Mouse (Mus musculus): Measurements from ENCODE around the gene Adgrg1. TPM values are rescaled to one million over a fixed set of nuclear protein-coding genes. Genes with fewer than 3 reads are reported as not detected.

Adgrg1 gene
- polyA plus RNA-seq (2015; fragmentation: Nextera tagmentation; extraction: Ambion mirVana), result 160 and 168 TPM in 2 replicates

DNA sequence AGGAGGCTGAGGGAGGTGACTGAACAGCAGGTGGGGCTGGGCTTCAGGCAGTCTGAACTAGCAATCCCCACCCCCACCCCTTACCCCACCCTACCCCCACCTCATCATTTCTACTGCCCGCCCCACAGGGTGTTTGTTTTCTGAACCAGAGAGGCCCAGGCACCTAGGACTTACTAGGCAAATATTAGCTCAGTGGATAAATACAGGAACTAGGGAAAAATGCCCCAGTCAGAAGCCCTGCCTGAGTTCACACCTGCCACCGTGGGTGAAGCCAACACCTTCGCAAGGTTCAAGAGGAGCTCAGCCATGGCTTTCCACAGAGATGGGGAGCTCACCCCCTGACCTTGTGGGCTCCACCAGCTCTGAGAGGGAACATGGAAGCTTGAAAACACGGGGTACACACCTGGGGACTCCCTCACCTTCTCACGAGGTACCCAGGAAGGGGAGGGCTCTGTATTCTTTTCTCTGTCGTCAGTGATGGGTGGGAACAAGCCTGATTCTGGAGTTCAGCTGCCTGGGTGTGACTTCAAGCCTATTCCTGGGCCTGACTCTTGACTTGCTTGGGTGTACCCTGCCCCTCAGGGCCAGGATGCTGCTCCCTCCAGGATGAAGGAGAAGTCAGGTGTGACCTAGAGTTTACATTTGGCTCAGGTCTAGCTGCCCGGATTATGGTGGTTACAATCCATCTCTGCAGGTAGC lies at the start of gene Adgrg1:
Gene Adgrg1 (plus strand): TSS at position 285 of the 699 bp plus-strand sequence.
- no peak within 1 kb of the TSS for H3K27ac ChIP-seq (replicated peaks)
- no peak for ATAC-seq (ENCODE audit: low read depth)
- H3K9me3 ChIP-seq, result no peaks in the 10 kb centered on the region
- H3K9ac ChIP-seq, result no peak within 1 kb of the TSS
- 56% methylated on average over 7 of the region's 7 CpGs for WGBS
- H3K27me3 ChIP-seq, result no peaks in the 10 kb centered on the region; the same call in 1 of the 2 replicates
- H3K4me1 ChIP-seq (replicated peaks), result peaks cover 27% of the 10 kb centered on the region
- H3K36me3 ChIP-seq, result no peaks in the 10 kb centered on the region
- no peak within 1 kb of the TSS for H3K4me2 ChIP-seq
- H3K4me3 ChIP-seq, result no peak within 1 kb of the TSS

DNA sequence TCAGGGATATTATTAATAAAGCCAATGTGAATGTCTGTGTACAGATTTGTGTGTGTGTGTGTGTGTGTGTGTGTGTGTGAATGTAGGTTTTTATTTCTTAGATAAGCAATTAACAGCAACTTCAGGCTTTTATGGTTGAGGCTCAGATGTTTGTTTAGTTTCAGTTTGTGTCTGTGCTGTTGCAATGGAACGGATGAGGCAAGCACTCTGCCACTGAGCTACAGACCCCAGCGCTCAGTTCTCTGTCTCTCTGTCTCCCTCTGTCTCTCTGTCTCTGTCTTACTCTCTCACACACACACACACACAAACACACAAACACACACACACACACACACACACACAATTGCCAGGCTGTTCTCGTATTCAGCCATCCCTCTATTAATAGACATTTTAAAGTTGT lies 46.3 kb upstream of the Adgrg1 start:
- no peaks in the 10 kb centered on the region for H3K9me3 ChIP-seq
- H3K27ac ChIP-seq (replicated peaks), result no peak overlapping the region
- no peak for ATAC-seq (ENCODE audit: low read depth)
- no peak overlapping the region for H3K4me2 ChIP-seq
- no peaks in the 10 kb centered on the region for H3K27me3 ChIP-seq
- no peak overlapping the region for H3K4me3 ChIP-seq
- no peaks in the 10 kb centered on the region for H3K4me1 ChIP-seq (replicated peaks)
- WGBS, result 80% methylated on average over 3 of the region's 3 CpGs
- H3K36me3 ChIP-seq, result no peaks in the 10 kb centered on the region
- H3K9ac ChIP-seq, result no peak overlapping the region

GRCm38 (mm10) chr8:94933918-94934317 lies 40.6 kb upstream of the Adgrg1 start:
- H3K4me1 ChIP-seq (replicated peaks), result no peaks in the 10 kb centered on the region
- no peak for ATAC-seq (ENCODE audit: low read depth)
- H3K27me3 ChIP-seq, result 0 out of 2 replicates have a peak, but pooled peaks cover 4% of the 10 kb centered on the region
- no peak overlapping the region for H3K4me3 ChIP-seq
- no peaks in the 10 kb centered on the region for H3K9me3 ChIP-seq
- 69% methylated on average over 5 of the region's 5 CpGs for WGBS
- no peak overlapping the region for H3K27ac ChIP-seq (replicated peaks)
- no peaks in the 10 kb centered on the region for H3K36me3 ChIP-seq
- H3K4me2 ChIP-seq, result no peak overlapping the region
- H3K9ac ChIP-seq, result no peak overlapping the region

DNA sequence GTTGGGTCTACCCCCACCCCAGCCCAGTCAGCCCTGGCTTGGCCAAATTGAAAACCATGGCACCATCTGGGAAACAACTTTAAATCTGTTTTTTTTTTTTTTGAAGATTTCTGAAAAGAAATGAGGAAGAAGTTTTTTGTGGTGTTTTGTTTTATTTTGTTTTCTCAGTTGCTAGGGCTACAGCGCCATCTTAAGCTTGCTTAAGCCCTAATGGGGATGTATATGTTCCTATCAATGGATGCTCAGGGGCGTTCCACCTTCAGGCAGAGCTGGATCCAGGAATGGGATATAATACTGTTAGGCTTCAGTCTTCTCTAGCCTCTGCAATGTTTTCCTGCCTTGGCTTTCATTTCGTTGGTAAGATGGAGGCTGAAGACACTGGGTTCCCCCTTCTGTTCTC lies 39.4 kb upstream of the Adgrg1 start:
- H3K4me2 ChIP-seq, result no peak overlapping the region
- H3K9me3 ChIP-seq, result no peaks in the 10 kb centered on the region
- H3K9ac ChIP-seq, result no peak overlapping the region
- no peak for ATAC-seq (ENCODE audit: low read depth)
- no peak overlapping the region for H3K4me3 ChIP-seq
- 80% methylated on average over 3 of the region's 3 CpGs for WGBS
- H3K27ac ChIP-seq (replicated peaks), result no peak overlapping the region
- H3K36me3 ChIP-seq, result no peaks in the 10 kb centered on the region
- no peaks in the 10 kb centered on the region for H3K4me1 ChIP-seq (replicated peaks)
- H3K27me3 ChIP-seq, result 0 out of 2 replicates have a peak, but pooled peaks cover 4% of the 10 kb centered on the region

DNA sequence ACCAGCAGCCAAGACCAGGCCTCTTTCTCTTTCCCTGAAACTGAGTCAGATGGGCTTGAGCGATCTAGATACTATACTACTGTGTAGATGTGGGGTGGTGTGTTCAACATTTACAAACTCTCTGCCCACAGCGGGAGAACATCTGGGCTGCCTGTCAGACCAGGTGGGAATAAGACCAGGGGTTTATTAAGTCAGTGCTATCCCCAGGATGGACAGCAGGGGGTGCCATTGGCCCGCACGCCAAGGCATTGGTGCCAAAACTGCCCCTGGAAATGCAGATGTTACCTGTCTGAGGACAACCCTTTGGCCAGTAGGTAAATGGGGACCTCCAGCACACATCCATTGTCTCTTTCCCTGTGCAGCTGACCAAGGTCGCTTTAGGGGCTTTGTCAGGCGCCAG lies 32.0 kb upstream of the Adgrg1 start:
- WGBS, result 14% methylated on average over 6 of the region's 6 CpGs
- ATAC-seq (ENCODE audit: low read depth), result peak; percentile 45; the same call in 1 of the 2 replicates

GRCm38 (mm10) chr8:94945185-94945584 lies 29.4 kb upstream of the Adgrg1 start:
- Histone ChIP-seq H3K27me3 (0 out of 2 replicates have a peak, but pooled peaks cover 12% of the 10 kb centered on the region), H3K9ac (no peak overlapping the region), H3K27ac (replicated peaks) (no peak overlapping the region), H3K9me3 (no peaks in the 10 kb centered on the region), H3K36me3 (no peaks in the 10 kb centered on the region), H3K4me1 (replicated peaks) (peaks cover 13% of the 10 kb centered on the region), H3K4me2 (no peak overlapping the region), H3K4me3 (no peak overlapping the region)
- WGBS, result 61% methylated on average over 6 of the region's 6 CpGs
- ATAC-seq (ENCODE audit: low read depth), result no peak

More for the DNA sequence above, 32.0 kb upstream of the Adgrg1 start:
- Histone ChIP-seq H3K27me3 (0 out of 2 replicates have a peak, but pooled peaks cover 12% of the 10 kb centered on the region), H3K4me2 (no peak overlapping the region), H3K4me3 (no peak overlapping the region), H3K4me1 (replicated peaks) (peaks cover 12% of the 10 kb centered on the region), H3K9me3 (no peaks in the 10 kb centered on the region), H3K36me3 (no peaks in the 10 kb centered on the region), H3K27ac (replicated peaks) (no peak overlapping the region), H3K9ac (no peak overlapping the region)

DNA sequence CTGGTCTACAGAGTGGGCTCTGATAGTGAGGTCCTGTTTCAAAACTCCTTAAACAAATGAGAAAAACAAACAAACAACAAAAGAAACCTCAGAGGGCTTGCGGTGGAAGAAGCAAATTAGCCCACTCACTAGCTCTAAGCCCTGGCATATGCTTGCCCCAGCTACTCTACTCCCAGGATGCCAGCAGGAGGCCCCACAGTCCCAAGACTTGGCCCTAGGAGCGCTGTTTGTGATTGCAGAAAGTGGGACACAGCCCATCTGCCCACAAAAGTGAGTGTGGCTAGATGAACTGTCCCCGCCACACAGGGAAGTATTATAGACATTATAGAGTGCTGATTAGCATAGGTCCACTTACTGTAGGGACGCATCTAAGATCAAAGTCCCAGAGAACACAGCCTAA lies 26.1 kb upstream of the Adgrg1 start:
- H3K4me1 ChIP-seq (replicated peaks), result peaks cover 18% of the 10 kb centered on the region
- ATAC-seq (ENCODE audit: low read depth), result no peak
- H3K9ac ChIP-seq, result no peak overlapping the region
- no peak overlapping the region for H3K27ac ChIP-seq (replicated peaks)
- no peaks in the 10 kb centered on the region for H3K36me3 ChIP-seq
- WGBS, result 82% methylated on average over 4 of the region's 4 CpGs
- H3K27me3 ChIP-seq, result no peaks in the 10 kb centered on the region
- H3K4me2 ChIP-seq, result no peak overlapping the region
- H3K4me3 ChIP-seq, result no peak overlapping the region
- H3K9me3 ChIP-seq, result no peaks in the 10 kb centered on the region

- no peaks in the 10 kb centered on the region for H3K9me3 ChIP-seq
- H3K27me3 ChIP-seq, result no peaks in the 10 kb centered on the region
- H3K36me3 ChIP-seq, result no peaks in the 10 kb centered on the region
- H3K27ac ChIP-seq (replicated peaks), result no peak overlapping the region
- no peak overlapping the region for H3K4me3 ChIP-seq
- 88% methylated on average over 4 of the region's 4 CpGs for WGBS
- ATAC-seq (ENCODE audit: low read depth), result no peak
- peaks cover 23% of the 10 kb centered on the region for H3K4me1 ChIP-seq (replicated peaks)
- H3K9ac ChIP-seq, result no peak overlapping the region
- no peak overlapping the region for H3K4me2 ChIP-seq
These were observed 25.5 kb upstream of the Adgrg1 start for GRCm38 (mm10) chr8:94949010-94949409.

DNA sequence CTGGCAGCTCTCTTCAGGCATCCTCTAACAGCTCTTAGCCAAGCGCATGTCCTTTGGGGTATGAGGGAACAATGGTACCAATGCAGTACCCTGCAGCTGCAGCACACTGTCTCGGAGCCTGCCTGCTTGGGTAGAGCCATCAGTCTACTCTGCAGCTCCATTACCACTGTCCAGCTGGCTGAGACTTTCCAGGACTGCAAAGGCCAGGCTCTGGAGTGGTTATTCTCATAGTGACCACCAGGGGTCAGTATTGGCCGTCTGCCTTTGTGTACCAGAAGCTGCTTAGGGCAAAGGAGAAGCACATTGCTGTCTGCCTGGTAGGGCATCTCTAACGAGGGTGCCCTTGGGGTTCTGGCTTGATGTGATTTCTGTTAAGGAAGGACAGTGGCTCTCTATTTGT lies 24.5 kb upstream of the Adgrg1 start:
- WGBS, result 12% methylated on average over 4 of the region's 4 CpGs
- Histone ChIP-seq H3K36me3 (no peaks in the 10 kb centered on the region), H3K27me3 (no peaks in the 10 kb centered on the region), H3K9me3 (no peaks in the 10 kb centered on the region), H3K4me3 (no peak overlapping the region), H3K9ac (no peak overlapping the region), H3K4me2 (no peak overlapping the region), H3K27ac (replicated peaks) (peak overlapping the region; percentile 10; the same call in 1 of the 2 replicates), H3K4me1 (replicated peaks) (peaks cover 34% of the 10 kb centered on the region)
- peak; percentile 83 for ATAC-seq (ENCODE audit: low read depth)

DNA sequence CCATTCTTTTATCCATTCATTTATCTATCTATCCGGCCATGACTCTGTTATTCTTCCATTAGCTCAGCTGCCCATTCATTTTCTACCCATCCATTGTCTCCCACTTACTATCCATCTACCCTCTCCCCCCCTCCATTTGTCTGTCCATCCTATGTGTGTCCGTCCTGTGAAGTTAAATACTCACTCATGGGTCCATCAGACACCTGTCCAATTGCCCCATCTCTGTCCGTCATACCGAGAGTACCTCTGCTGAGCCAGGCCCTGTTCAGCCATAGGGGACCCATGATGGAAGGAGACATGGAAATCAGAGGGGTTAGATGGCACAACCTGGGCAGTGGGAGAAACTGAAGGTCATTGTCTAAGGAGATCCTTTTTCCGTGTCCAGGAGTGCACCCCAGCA lies 24.1 kb upstream of the Adgrg1 start:
- H3K4me1 ChIP-seq (replicated peaks), result peaks cover 34% of the 10 kb centered on the region
- no peak overlapping the region for H3K4me2 ChIP-seq
- H3K27ac ChIP-seq (replicated peaks), result no peak overlapping the region
- H3K9me3 ChIP-seq, result no peaks in the 10 kb centered on the region
- ATAC-seq (ENCODE audit: low read depth), result peak; percentile 45; the same call in 1 of the 2 replicates
- H3K4me3 ChIP-seq, result no peak overlapping the region
- H3K9ac ChIP-seq, result no peak overlapping the region
- no peaks in the 10 kb centered on the region for H3K27me3 ChIP-seq
- 71% methylated on average over 5 of the region's 5 CpGs for WGBS
- H3K36me3 ChIP-seq, result no peaks in the 10 kb centered on the region

DNA sequence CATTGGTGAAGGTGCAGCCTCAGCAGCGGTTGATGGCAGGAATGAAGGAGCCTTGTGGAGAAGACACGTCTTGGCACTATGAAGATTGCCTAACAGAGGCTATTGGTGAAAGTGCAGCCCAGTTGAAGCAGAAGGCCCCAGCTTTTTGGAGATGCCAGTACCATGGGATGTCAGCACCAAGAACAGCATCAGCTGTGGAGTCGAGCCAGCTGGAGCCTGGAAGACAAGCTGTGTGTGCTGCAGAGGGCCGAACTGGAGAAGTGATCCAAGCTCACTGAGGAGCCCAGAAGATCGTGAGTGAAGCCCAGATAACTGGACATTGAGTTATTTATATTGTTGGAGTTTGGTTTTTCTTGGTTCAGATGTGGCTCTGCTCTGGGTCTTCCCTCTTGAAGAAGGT lies 22.5 kb upstream of the Adgrg1 start:
- H3K4me3 ChIP-seq, result no peak overlapping the region
- H3K36me3 ChIP-seq, result no peaks in the 10 kb centered on the region
- no peak overlapping the region for H3K9ac ChIP-seq
- H3K4me2 ChIP-seq, result no peak overlapping the region
- H3K9me3 ChIP-seq, result no peaks in the 10 kb centered on the region
- H3K27me3 ChIP-seq, result no peaks in the 10 kb centered on the region
- H3K4me1 ChIP-seq (replicated peaks), result peaks cover 23% of the 10 kb centered on the region
- 78% methylated on average over 5 of the region's 5 CpGs for WGBS
- no peak for ATAC-seq (ENCODE audit: low read depth)
- no peak overlapping the region for H3K27ac ChIP-seq (replicated peaks)

DNA sequence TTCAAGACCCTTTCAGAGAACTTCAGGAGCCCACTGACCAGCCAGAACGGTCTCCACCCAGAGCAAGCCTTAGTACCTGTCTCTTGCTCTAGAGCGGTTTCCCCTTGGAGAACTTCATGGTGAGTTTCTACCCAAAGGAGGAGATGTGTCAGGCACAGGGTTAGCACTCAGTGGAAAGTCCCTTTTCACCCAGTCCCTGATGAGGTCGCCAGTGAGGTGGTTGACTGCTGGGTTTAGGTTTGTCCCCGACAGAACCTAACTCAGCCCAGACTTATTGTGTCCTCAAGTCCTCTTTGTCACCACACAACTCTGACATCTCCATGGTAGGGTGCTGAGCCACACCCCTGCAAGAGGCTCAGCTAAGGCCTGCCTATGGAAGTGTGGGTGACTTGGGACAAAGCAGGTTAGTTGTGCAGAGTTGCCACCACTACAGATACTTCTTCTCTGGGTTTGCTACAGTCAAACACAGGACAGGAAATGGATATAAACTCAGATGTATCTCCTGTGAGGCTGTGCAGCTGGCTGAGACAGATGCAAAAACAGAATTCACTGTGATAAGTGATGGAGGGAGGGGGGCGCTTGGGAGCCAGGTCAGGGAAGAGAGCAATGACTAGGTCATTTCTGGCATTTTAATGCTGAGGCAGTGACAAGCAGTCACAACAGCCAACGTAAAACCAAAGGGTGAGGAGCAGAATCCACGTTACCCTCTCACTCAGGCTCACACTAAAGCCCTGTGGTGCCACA lies 20.8 kb upstream of the Adgrg1 start:
- Histone ChIP-seq H3K4me1 (replicated peaks) (peaks cover 22% of the 10 kb centered on the region), H3K9me3 (no peaks in the 10 kb centered on the region), H3K36me3 (no peaks in the 10 kb centered on the region), H3K4me2 (no peak overlapping the region), H3K27me3 (no peaks in the 10 kb centered on the region), H3K27ac (replicated peaks) (no peak overlapping the region), H3K9ac (no peak overlapping the region), H3K4me3 (no peak overlapping the region)
- no peak for ATAC-seq (ENCODE audit: low read depth)
- WGBS, result 70% methylated on average over 7 of the region's 7 CpGs

Measured in neural tube, embryonic 13.5 days (tissue).